Mouse (Mus musculus): Measurements from ENCODE around the gene Taar8c.
"Not testable (repeated sequence)": the region's sequence is repeated elsewhere in the genome, so short reads cannot be mapped to it uniquely, and the experiment has no call there.

Taar8c gene

GRCm38 (mm10) chr10:24101812-24102211 is at the start of gene Taar8c:
Gene Taar8c, minus strand, starts transcription at chr10:24101912.
- POLR2A ChIA-PET, CTCF ChIA-PET: not testable (repeated sequence)

- ChIA-PET CTCF (interaction anchor here in 2 of 4 experiments (1.4 to 1.7 kb wide), 2 partner anchors 18 kb away, joined by 6 to 12 read pairs; no protein-coding TSS in a partner anchor), POLR2A (interaction anchor here (0.6 to 2.3 kb wide), 15 partner anchors 7 to 363 kb away, joined by 3 to 12 read pairs (median 3); partner anchors contain the start of genes Rps12 (in 1 of the 4) and Vnn1 (in 1 of the 4))
These were observed 48.4 kb upstream of the Taar8c start for GRCm38 (mm10) chr10:24150086-24150485.

- CTCF ChIA-PET: interaction anchor here in 2 of 4 experiments (0.6 to 1.7 kb wide), 6 partner anchors 17 to 476 kb away, joined by 3 to 12 read pairs (median 4); no protein-coding TSS in a partner anchor
- POLR2A ChIA-PET: interaction anchor here (0.5 to 2.3 kb wide), 23 partner anchors 8 to 782 kb away, joined by 3 to 12 read pairs (median 4); partner anchors contain the start of gene Rps12 (in 1 of the 4)
These were observed 47.5 kb upstream of the Taar8c start, which contains the start of gene Stx7 for GRCm38 (mm10) chr10:24149135-24149781. Gene Stx7, plus strand, starts transcription at chr10:24149302.

- ChIA-PET CTCF (no interaction called here), POLR2A (no interaction called here)
These were observed 41.0 kb upstream of the Taar8c start for GRCm38 (mm10) chr10:24142735-24143134.

- POLR2A ChIA-PET: interaction anchor here (0.5 to 1.5 kb wide), 5 partner anchors 10 to 1815 kb away, joined by 3 to 7 read pairs (median 3); partner anchors contain the start of gene Stx7 (in 2 of the 4)
- CTCF ChIA-PET: interaction anchor here in 2 of 4 experiments (1.1 to 1.5 kb wide), 2 partner anchors 173 to 174 kb away, joined by 3 read pairs; no protein-coding TSS in a partner anchor
These were observed 37.0 kb upstream of the Taar8c start for GRCm38 (mm10) chr10:24138623-24139261.

GRCm38 (mm10) chr10:24134071-24134645 is 32.4 kb upstream of the Taar8c start:
- ChIA-PET CTCF (interaction anchor here in 1 of 4 experiments (0.7 kb wide), 1 partner anchor 64 kb away, joined by 3 read pairs; no protein-coding TSS in a partner anchor), POLR2A (interaction anchor here in 1 of 4 experiments (1.8 kb wide), 1 partner anchor 23 kb away, joined by 4 read pairs; no protein-coding TSS in a partner anchor)

- CTCF ChIA-PET: interaction anchor here in 1 of 4 experiments (2.3 kb wide), 1 partner anchor 154 kb away, joined by 12 read pairs; no protein-coding TSS in a partner anchor
- POLR2A ChIA-PET: interaction anchor here in 2 of 4 experiments (0.6 to 1.8 kb wide), 4 partner anchors 22 to 345 kb away, joined by 3 to 5 read pairs (median 4); no protein-coding TSS in a partner anchor
These were observed 31.4 kb upstream of the Taar8c start for GRCm38 (mm10) chr10:24133132-24133531.

GRCm38 (mm10) chr10:24132273-24132672 is 30.6 kb upstream of the Taar8c start:
- CTCF ChIA-PET: interaction anchor here (0.6 to 2.3 kb wide), 29 partner anchors 13 to 718 kb away, joined by 3 to 12 read pairs (median 5); partner anchors contain the start of genes Stx7 (in 2 of the 4) and Taar2 (in 1 of the 4)
- POLR2A ChIA-PET: interaction anchor here in 3 of 4 experiments (0.7 to 2.0 kb wide), 19 partner anchors 17 to 936 kb away, joined by 3 to 11 read pairs (median 4); partner anchors contain the start of gene Stx7 (in 1 of the 3)

GRCm38 (mm10) chr10:24131451-24132262 is 29.9 kb upstream of the Taar8c start:
- ChIA-PET CTCF (interaction anchor here (0.5 to 2.3 kb wide), 40 partner anchors 8 to 717 kb away, joined by 3 to 12 read pairs (median 5); partner anchors contain the start of genes Stx7 (in 2 of the 4) and Taar2 (in 1 of the 4)), POLR2A (interaction anchor here in 3 of 4 experiments (0.6 to 2.0 kb wide), 20 partner anchors 16 to 936 kb away, joined by 3 to 11 read pairs (median 4); partner anchors contain the start of genes Ccn2 (in 1 of the 3), Rps12 (in 1 of the 3) and Stx7 (in 1 of the 3))

- ChIA-PET CTCF (interaction anchor here (0.6 to 2.4 kb wide), 11 partner anchors 20 to 831 kb away, joined by 3 to 10 read pairs (median 4); partner anchors contain the start of gene Taar7e (in 1 of the 4)), POLR2A (interaction anchor here in 1 of 4 experiments (1.2 kb wide), 1 partner anchor 22 kb away, joined by 4 read pairs; no protein-coding TSS in a partner anchor)
These were observed 9.5 kb upstream of the Taar8c start for GRCm38 (mm10) chr10:24111116-24111778.

- POLR2A ChIA-PET: interaction anchor here in 1 of 4 experiments (0.6 kb wide), 1 partner anchor 1011 kb away, joined by 3 read pairs; no protein-coding TSS in a partner anchor
- CTCF ChIA-PET: interaction anchor here in 1 of 4 experiments (2.3 kb wide), 1 partner anchor 22 kb away, joined by 10 read pairs; no protein-coding TSS in a partner anchor
These were observed 7.7 kb upstream of the Taar8c start, which contains the start of gene Taar9 for GRCm38 (mm10) chr10:24109434-24109833. Gene Taar9, minus strand, starts transcription at chr10:24109534.

GRCm38 (mm10) chr10:24108236-24108635 is 6.5 kb upstream of the Taar8c start:
- CTCF ChIA-PET: no interaction called here
- POLR2A ChIA-PET: interaction anchor here in 1 of 4 experiments (0.6 kb wide), 1 partner anchor 129 kb away, joined by 3 read pairs; no protein-coding TSS in a partner anchor

- ChIA-PET POLR2A (interaction anchor here in 1 of 4 experiments (0.7 kb wide), 1 partner anchor 42 kb away, joined by 3 read pairs; no protein-coding TSS in a partner anchor), CTCF (interaction anchor here in 1 of 4 experiments (0.8 kb wide), 1 partner anchor 25 kb away, joined by 10 read pairs; no protein-coding TSS in a partner anchor)
These were observed 6.0 kb upstream of the Taar8c start for GRCm38 (mm10) chr10:24107747-24108146.

GRCm38 (mm10) chr10:24103299-24103698 is 1.6 kb upstream of the Taar8c start:
- POLR2A ChIA-PET, CTCF ChIA-PET: not testable (repeated sequence)

GRCm38 (mm10) chr10:24097010-24097409 is 4.7 kb downstream of the Taar8c start:
- CTCF ChIA-PET, POLR2A ChIA-PET: not testable (repeated sequence)

GRCm38 (mm10) chr10:24092194-24092593 is 9.5 kb downstream of the Taar8c start, which contains the start of gene Taar8b:
Gene Taar8b, minus strand, starts transcription at chr10:24092294.
- CTCF ChIA-PET: no interaction called here
- POLR2A ChIA-PET: no interaction called here

GRCm38 (mm10) chr10:24087168-24087567 is 14.5 kb downstream of the Taar8c start:
- POLR2A ChIA-PET: interaction anchor here in 1 of 4 experiments (0.6 to 0.9 kb wide), 2 partner anchors 125 to 299 kb away, joined by 3 to 5 read pairs; no protein-coding TSS in a partner anchor

More at GRCm38 (mm10) chr10:24087168-24087567, 14.5 kb downstream of the Taar8c start:
- CTCF ChIA-PET: interaction anchor here in 1 of 4 experiments (0.9 kb wide), 1 partner anchor 44 kb away, joined by 3 read pairs; no protein-coding TSS in a partner anchor
